Mouse (Mus musculus) testis, adult 2 months (tissue): ENCODE results near the gene Ovca2.

Source experiments
- CTCF ChIP-seq: fragments of 200-500 bp; IDR thresholded peaks from 2 replicates; pipeline ENCODE4 v1.5.1; 2012; ENCODE audit warnings: low read depth, mild to moderate bottlenecking, inconsistent platforms, low read length, moderate library complexity; ENCODE audit not compliant: control insufficient read depth, insufficient read depth, insufficient replicate concordance
- POLR2A ChIP-seq: fragments of 200-500 bp; IDR thresholded peaks from 2 replicates; pipeline ENCODE4 v1.6.1; 2012; ENCODE audit warnings: low read depth, mild to moderate bottlenecking, inconsistent platforms, low read length, moderate library complexity; ENCODE audit not compliant: control insufficient read depth

DNA sequence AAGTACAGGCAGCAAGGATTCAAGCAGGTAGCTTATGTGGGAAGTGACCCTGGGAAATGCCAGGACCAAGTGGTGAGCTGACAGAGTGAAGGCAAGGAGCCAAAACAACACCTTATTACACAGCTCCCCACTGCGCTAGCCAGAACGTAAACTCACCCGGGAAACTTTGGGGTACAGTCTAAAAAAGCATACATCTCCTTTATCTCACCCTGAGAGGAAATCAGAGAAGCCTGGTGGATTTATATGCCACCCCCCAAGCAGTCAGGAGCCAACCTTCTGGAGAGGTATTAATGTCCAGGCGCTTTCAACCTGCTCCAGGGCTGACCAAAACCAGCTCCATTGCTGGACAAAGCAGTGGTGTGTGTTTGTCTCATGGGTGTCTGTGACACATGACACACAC, 25.3 kb upstream of the Ovca2 start:
- TF ChIP-seq CTCF (no peak), POLR2A (no peak)
